Mouse (Mus musculus) MEL (cell line): ENCODE results near the gene Grin2b. TPM values are rescaled to one million over a fixed set of nuclear protein-coding genes. Genes with fewer than 3 reads are reported as not detected.

Experiments
- DNase-seq: peaks from one replicate; pipeline ENCODE4 v3.0.0; 2011; ENCODE audit warnings: low read depth, low spot score
- H3K27ac ChIP-seq: 2 replicates; pipeline ENCODE4 v1.5.1; 2012; ENCODE audit warnings: low read depth, mild to moderate bottlenecking, control low read depth, low read length, moderate library complexity; ENCODE audit not compliant: control insufficient read depth
- H3K27me3 ChIP-seq, 2 experiments: fragments of 150-350 bp in 1 of 2; sonication (generic) in 1 of 2; 2 replicates each; pipeline ENCODE4 v1.6.1; 2012; ENCODE audit warnings: low read length in 2 of 2, mild to moderate bottlenecking in 2 of 2, improper control_type of control experiment in 1 of 2, moderate library complexity in 1 of 2; ENCODE audit not compliant: insufficient read depth in 2 of 2, control insufficient read depth in 1 of 2
- H3K36me3 ChIP-seq, 2 experiments: 2 replicates each; pipeline ENCODE4 v1.6.1; 2012 to 2014; ENCODE audit warnings: low read length in 2 of 2, improper control_type of control experiment in 1 of 2, inconsistent platforms in 1 of 2, mild to moderate bottlenecking in 1 of 2; ENCODE audit not compliant: insufficient read depth in 2 of 2, control insufficient read depth in 1 of 2
- H3K4me1 ChIP-seq, 2 experiments: fragments of 150-350 bp in 1 of 2; sonication (generic) in 1 of 2; 2 replicates each; pipeline ENCODE4 v1.6.1; 2012; ENCODE audit warnings: low read length in 2 of 2, improper control_type of control experiment in 1 of 2, mild to moderate bottlenecking in 1 of 2; ENCODE audit not compliant: insufficient read depth in 2 of 2, control insufficient read depth in 1 of 2
- H3K4me3 ChIP-seq, 2 experiments: fragments of 150-350 bp in 1 of 2; sonication (generic) in 1 of 2; 2 replicates each; pipeline ENCODE4 v1.5.1; 2012; ENCODE audit warnings: low read depth in 2 of 2, low read length in 2 of 2, mild to moderate bottlenecking in 2 of 2, moderate library complexity in 2 of 2, control low read depth in 1 of 2, improper control_type of control experiment in 1 of 2; ENCODE audit not compliant: control insufficient read depth in 1 of 2, insufficient read depth in 1 of 2
- H3K79me2 ChIP-seq: 2 replicates; pipeline ENCODE4 v1.6.1; 2012; ENCODE audit warnings: mild to moderate bottlenecking, low read length, moderate library complexity; ENCODE audit not compliant: control insufficient read depth, poor library complexity, insufficient read depth
- H3K9ac ChIP-seq: 2 replicates; pipeline ENCODE4 v1.6.1; 2012; ENCODE audit warnings: low read depth, mild to moderate bottlenecking, control low read depth, low read length, moderate library complexity; ENCODE audit not compliant: control insufficient read depth, poor library complexity, severe bottlenecking
- H3K9me3 ChIP-seq: fragments of 150-350 bp; sonication (generic); replicated peaks from 2 replicates; pipeline ENCODE4 v1.6.1; 2012; ENCODE audit warnings: mild to moderate bottlenecking, low read length, improper control_type of control experiment, moderate library complexity; ENCODE audit not compliant: insufficient read depth
- CHD1 ChIP-seq: IDR thresholded peaks from 2 replicates; pipeline ENCODE4 v1.6.1; 2012; ENCODE audit warnings: low read depth, mild to moderate bottlenecking, inconsistent platforms, low read length, improper control_type of control experiment
- CTCF ChIP-seq, 3 experiments: IDR thresholded peaks in 2 of 3; conservative IDR thresholded peaks in 1 of 3; 2 replicates each; pipeline ENCODE4 v1.5.1; 2011 to 2012; ENCODE audit warnings: low read length in 3 of 3, low read depth in 2 of 3, mild to moderate bottlenecking in 2 of 3, improper control_type of control experiment in 1 of 3, inconsistent platforms in 1 of 3, mixed read lengths in 1 of 3, moderate library complexity in 1 of 3; ENCODE audit not compliant: control insufficient read depth in 1 of 3, insufficient read depth in 1 of 3, poor library complexity in 1 of 3, severe bottlenecking in 1 of 3
- E2F4 ChIP-seq: IDR thresholded peaks from 2 replicates; pipeline ENCODE4 v1.6.1; 2011; ENCODE audit warnings: low read depth, low read length, improper control_type of control experiment, borderline replicate concordance
- ELF1 ChIP-seq: IDR thresholded peaks from 2 replicates; pipeline ENCODE4 v1.6.1; 2014; ENCODE audit warnings: low read depth, mild to moderate bottlenecking, inconsistent platforms, low read length, improper control_type of control experiment, moderate library complexity
- EP300 ChIP-seq, 2 experiments: IDR thresholded peaks; 2 replicates each; pipeline ENCODE4 v1.6.1; 2011; ENCODE audit warnings: improper control_type of control experiment in 2 of 2, low read length in 2 of 2, low read depth in 1 of 2, mild to moderate bottlenecking in 1 of 2
- ETS1 ChIP-seq: IDR thresholded peaks from 2 replicates; pipeline ENCODE4 v1.6.1; 2012; ENCODE audit warnings: low read depth, mild to moderate bottlenecking, inconsistent platforms, low read length, improper control_type of control experiment, moderate library complexity
- HCFC1 ChIP-seq: IDR thresholded peaks from 2 replicates; pipeline ENCODE4 v1.6.1; 2012; ENCODE audit warnings: low read depth, mild to moderate bottlenecking, inconsistent platforms, low read length, improper control_type of control experiment, moderate library complexity
- JUND ChIP-seq: IDR thresholded peaks from 2 replicates; pipeline ENCODE4 v1.6.1; 2011; ENCODE audit warnings: low read depth, mild to moderate bottlenecking, improper control_type of control experiment, low read length
- MAFK ChIP-seq: IDR thresholded peaks from 2 replicates; pipeline ENCODE4 v1.6.1; 2011; ENCODE audit warnings: low read depth, mild to moderate bottlenecking, low read length, improper control_type of control experiment, borderline replicate concordance
- MAX ChIP-seq: IDR thresholded peaks from 2 replicates; pipeline ENCODE4 v1.6.1; 2011; ENCODE audit warnings: low read length, improper control_type of control experiment
- MEF2A ChIP-seq: IDR thresholded peaks from 2 replicates; pipeline ENCODE4 v1.6.1; 2014; ENCODE audit warnings: low read depth, mild to moderate bottlenecking, inconsistent platforms, low read length, improper control_type of control experiment; ENCODE audit not compliant: poor library complexity, insufficient replicate concordance, severe bottlenecking; ENCODE audit errors: extremely low read depth
- NELFE ChIP-seq: IDR thresholded peaks from 2 replicates; pipeline ENCODE4 v1.6.1; 2011; ENCODE audit warnings: low read depth, low read length, improper control_type of control experiment
- NRF1 ChIP-seq: IDR thresholded peaks from 2 replicates; pipeline ENCODE4 v1.6.1; 2014; ENCODE audit warnings: low read depth, mild to moderate bottlenecking, inconsistent platforms, low read length, improper control_type of control experiment, moderate library complexity; ENCODE audit not compliant: poor library complexity, insufficient read depth, severe bottlenecking
- POLR2A ChIP-seq, 2 experiments: IDR thresholded peaks; 2 replicates each; pipeline ENCODE4 v1.6.1; 2011 to 2012; ENCODE audit warnings: low read length in 2 of 2, mild to moderate bottlenecking in 2 of 2, control low read depth in 1 of 2, improper control_type of control experiment in 1 of 2, low read depth in 1 of 2, moderate library complexity in 1 of 2; ENCODE audit not compliant: control insufficient read depth in 1 of 2, insufficient read depth in 1 of 2, poor library complexity in 1 of 2
- POLR2AphosphoS5 ChIP-seq: IDR thresholded peaks from 2 replicates; pipeline ENCODE4 v1.6.1; 2012; ENCODE audit warnings: low read depth, borderline replicate concordance, mild to moderate bottlenecking, inconsistent platforms, low read length, moderate library complexity, mixed read lengths
- RAD21 ChIP-seq: IDR thresholded peaks from 2 replicates; pipeline ENCODE4 v1.6.1; 2011; ENCODE audit warnings: mild to moderate bottlenecking, low read depth, low read length, improper control_type of control experiment
- RCOR1 ChIP-seq: IDR thresholded peaks from 2 replicates; pipeline ENCODE4 v1.6.1; 2012; ENCODE audit warnings: low read depth, mild to moderate bottlenecking, inconsistent platforms, low read length, improper control_type of control experiment
- TAL1 ChIP-seq: IDR thresholded peaks from 2 replicates; pipeline ENCODE4 v1.6.1; 2012; ENCODE audit warnings: mild to moderate bottlenecking, inconsistent platforms, low read length, moderate library complexity, mixed read lengths
- TBP ChIP-seq: IDR thresholded peaks from 2 replicates; pipeline ENCODE4 v1.8.0; 2011; ENCODE audit warnings: low read depth, low read length, improper control_type of control experiment
- TCF12 ChIP-seq: IDR thresholded peaks from 2 replicates; pipeline ENCODE4 v1.6.1; 2014; ENCODE audit warnings: low read depth, mild to moderate bottlenecking, inconsistent platforms, low read length, improper control_type of control experiment, moderate library complexity
- UBTF ChIP-seq: IDR thresholded peaks from 2 replicates; pipeline ENCODE4 v1.6.1; 2012; ENCODE audit warnings: low read depth, mild to moderate bottlenecking, inconsistent platforms, low read length, improper control_type of control experiment, moderate library complexity, borderline replicate concordance; ENCODE audit not compliant: insufficient read depth
- USF2 ChIP-seq, 2 experiments: IDR thresholded peaks; 2 replicates each; pipeline ENCODE4 v1.6.1; 2011 to 2012; ENCODE audit warnings: improper control_type of control experiment in 2 of 2, low read length in 2 of 2, borderline replicate concordance in 1 of 2, inconsistent platforms in 1 of 2, low read depth in 1 of 2, mild to moderate bottlenecking in 1 of 2; ENCODE audit not compliant: insufficient read depth in 1 of 2
- ZMIZ1 ChIP-seq: IDR thresholded peaks from 2 replicates; pipeline ENCODE4 v1.6.1; 2012; ENCODE audit warnings: low read depth, mild to moderate bottlenecking, inconsistent platforms, low read length, improper control_type of control experiment, moderate library complexity
- polyA plus RNA-seq, 2 experiments: library from polyadenylated mRNA; stranded (reverse) in 1 of 2; unstranded in 1 of 2; fragments of >175 nt in 1 of 2; fragments of >200 nt in 1 of 2; gene quantifications; 2 replicates each; pipeline versions ENCODE4 v1.2.1 to v1.2.4; 2012; ENCODE audit warnings: low replicate concordance in 2 of 2, low read depth in 1 of 2; ENCODE audit not compliant: insufficient read length in 2 of 2, insufficient read depth in 1 of 2, missing spikeins in 1 of 2
- total RNA-seq: library from RNA; depleted of rRNA; stranded (reverse); fragments of 300-350 nt; gene quantifications from 2 replicates; pipeline ENCODE4 v1.2.3, GENCODE M21; 2012

Gene Grin2b
- total and polyA plus RNA-seq, 3 experiments = not detected

GRCm38 (mm10) chr6:135874626-135875025, 298.7 kb downstream of the Grin2b start:
- H3K36me3 ChIP-seq = no peaks in the 10 kb centered on the region
- TF ChIP-seq ZMIZ1 = no peak
- no peak for TF ChIP-seq RCOR1
- TF ChIP-seq TCF12 = no peak
- TF ChIP-seq TAL1 = no peak
- TF ChIP-seq E2F4 = no peak
- TF ChIP-seq ELF1 = no peak
- TF ChIP-seq RAD21 = peak; percentile 1; the same call in 1 of the 2 replicates
- TF ChIP-seq USF2 (IDR thresholded peaks at IDR 0.05; ENCODE audit: borderline replicate concordance in 1 of 2, insufficient read depth in 1 of 2, low read depth in 1 of 2, low read length in 2 of 2) = no peak
- TF ChIP-seq JUND = no peak
- TF ChIP-seq TBP = no peak
- TF ChIP-seq MEF2A = no peak
- peak in 1 of 3 experiments; percentile 9; a peak in 1 of 6 replicates for TF ChIP-seq CTCF (IDR thresholded peaks at IDR 0.05 in 2 of 3, conservative IDR thresholded peaks at IDR 0.05 in 1 of 3; ENCODE audit: control insufficient read depth in 1 of 3, insufficient read depth in 1 of 3, low read depth in 2 of 3, low read length in 3 of 3, poor library complexity in 1 of 3, severe bottlenecking in 1 of 3)
- TF ChIP-seq HCFC1 = no peak
- H3K27ac ChIP-seq = no peak overlapping the region
- H3K9ac ChIP-seq = no peak overlapping the region
- no peaks in the 10 kb centered on the region for H3K27me3 ChIP-seq
- no peaks in the 10 kb centered on the region for H3K4me1 ChIP-seq
- no peaks in the 10 kb centered on the region for H3K79me2 ChIP-seq
- no peaks in the 10 kb centered on the region for H3K9me3 ChIP-seq
- no peak overlapping the region for H3K4me3 ChIP-seq
- no peak for DNase-seq

GRCm38 (mm10) chr6:135865832-135866231, 307.5 kb downstream of the Grin2b start:
- H3K9me3 ChIP-seq = no peaks in the 10 kb centered on the region
- no peaks in the 10 kb centered on the region for H3K27me3 ChIP-seq
- H3K36me3 ChIP-seq = no peaks in the 10 kb centered on the region
- DNase-seq = no peak
- no peaks in the 10 kb centered on the region for H3K4me1 ChIP-seq
- no peak overlapping the region for H3K9ac ChIP-seq
- H3K79me2 ChIP-seq = no peaks in the 10 kb centered on the region
- no peak for TF ChIP-seq MAFK
- TF ChIP-seq UBTF = no peak
- TF ChIP-seq POLR2AphosphoS5 = no peak
- no peak for TF ChIP-seq EP300 (IDR thresholded peaks at IDR 0.05; ENCODE audit: low read depth in 1 of 2, low read length in 2 of 2)
- no peak for TF ChIP-seq POLR2A (IDR thresholded peaks at IDR 0.05; ENCODE audit: control insufficient read depth in 1 of 2, insufficient read depth in 1 of 2, low read depth in 1 of 2, low read length in 2 of 2, poor library complexity in 1 of 2)
- TF ChIP-seq NELFE = no peak
- TF ChIP-seq NRF1 = no peak
- no peak for TF ChIP-seq MAX
- TF ChIP-seq HCFC1 = no peak
- TF ChIP-seq CHD1 = no peak
- TF ChIP-seq RCOR1 = no peak
- no peak for TF ChIP-seq TBP
- no peak for TF ChIP-seq ELF1
- TF ChIP-seq ETS1 = no peak
- no peak overlapping the region for H3K27ac ChIP-seq
- no peak overlapping the region for H3K4me3 ChIP-seq
